Mouse (Mus musculus): Measurements from ENCODE around the gene Smg8.

DNA sequence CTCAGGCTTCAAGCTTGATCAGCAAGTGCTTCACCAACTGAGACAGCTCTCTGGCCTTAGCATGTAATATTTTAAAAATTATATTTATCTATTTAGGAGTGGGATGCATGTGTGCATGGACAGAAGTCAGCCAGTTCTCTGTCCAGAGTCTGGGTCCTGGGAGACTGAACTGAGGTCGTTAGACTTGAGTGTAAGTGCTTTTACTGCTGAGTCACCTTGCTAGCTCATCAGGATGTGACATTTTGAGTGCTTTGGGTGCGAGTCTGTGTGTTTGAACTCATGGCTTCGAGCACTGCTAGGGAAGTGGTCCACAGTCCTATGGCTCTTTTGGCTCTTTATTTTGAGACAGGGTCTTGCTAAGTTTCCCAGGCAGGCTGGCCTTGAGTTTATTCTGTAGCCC, 43.5 kb downstream of the Smg8 start:
- TF ChIP-seq USF1 (IDR thresholded peaks at IDR 0.05; ENCODE audit: low read depth) (no peak), POLR2A (IDR thresholded peaks at IDR 0.05; ENCODE audit: insufficient read length, low read depth) (no peak), TCF12 (IDR thresholded peaks at IDR 0.05; ENCODE audit: insufficient read depth, poor library complexity, severe bottlenecking) (no peak), CEBPB (IDR thresholded peaks at IDR 0.05; ENCODE audit: insufficient read depth, poor library complexity, severe bottlenecking) (no peak)

All from myocyte (in vitro differentiated cells).